Mouse (Mus musculus) olfactory bulb, adult 2 months (tissue): Measurements from ENCODE around the gene Atg9a. TPM values are rescaled to one million over a fixed set of nuclear protein-coding genes. Genes with fewer than 3 reads are reported as not detected.

ENCODE experiments used
- H3K27ac ChIP-seq: fragments of 200-500 bp; 2 replicates; pipeline ENCODE4 v1.5.1; 2012; ENCODE audit warnings: low read depth, low read length; ENCODE audit not compliant: insufficient read depth
- H3K4me1 ChIP-seq: fragments of 200-500 bp; 2 replicates; pipeline ENCODE4 v1.6.1; 2012; ENCODE audit warnings: low read length; ENCODE audit not compliant: control insufficient read depth, insufficient read depth
- H3K4me3 ChIP-seq: fragments of 200-500 bp; 2 replicates; pipeline ENCODE4 v1.5.1; 2012; ENCODE audit warnings: mild to moderate bottlenecking, low read depth, low read length, moderate library complexity; ENCODE audit not compliant: insufficient read depth
- CTCF ChIP-seq: fragments of 200-500 bp; IDR thresholded peaks from 2 replicates; pipeline ENCODE4 v1.5.1; 2012; ENCODE audit warnings: low read depth, mild to moderate bottlenecking, low read length, moderate library complexity; ENCODE audit not compliant: insufficient read depth
- POLR2A ChIP-seq: fragments of 200-500 bp; IDR thresholded peaks from 2 replicates; pipeline ENCODE4 v1.6.1; 2012; ENCODE audit warnings: mild to moderate bottlenecking, low read depth, low read length, moderate library complexity; ENCODE audit not compliant: insufficient read depth
- WGBS: fragments of 180-500 bp; shearing (Covaris S2); methylation state at CpG from one replicate; pipeline ENCODE4 v1.1.7; 2018; 5-methylcytosine and 5-hydroxymethylcytosine counted together
- polyA plus RNA-seq: library from polyadenylated mRNA; stranded (reverse); fragments of >200 nt; gene quantifications from 2 replicates; pipeline ENCODE4 v1.2.4, GENCODE M21; 2012; ENCODE audit warnings: low replicate concordance; ENCODE audit not compliant: missing spikeins, insufficient read depth, insufficient read length

Gene Atg9a
- polyA plus RNA-seq, 1 experiment, result not detected

DNA sequence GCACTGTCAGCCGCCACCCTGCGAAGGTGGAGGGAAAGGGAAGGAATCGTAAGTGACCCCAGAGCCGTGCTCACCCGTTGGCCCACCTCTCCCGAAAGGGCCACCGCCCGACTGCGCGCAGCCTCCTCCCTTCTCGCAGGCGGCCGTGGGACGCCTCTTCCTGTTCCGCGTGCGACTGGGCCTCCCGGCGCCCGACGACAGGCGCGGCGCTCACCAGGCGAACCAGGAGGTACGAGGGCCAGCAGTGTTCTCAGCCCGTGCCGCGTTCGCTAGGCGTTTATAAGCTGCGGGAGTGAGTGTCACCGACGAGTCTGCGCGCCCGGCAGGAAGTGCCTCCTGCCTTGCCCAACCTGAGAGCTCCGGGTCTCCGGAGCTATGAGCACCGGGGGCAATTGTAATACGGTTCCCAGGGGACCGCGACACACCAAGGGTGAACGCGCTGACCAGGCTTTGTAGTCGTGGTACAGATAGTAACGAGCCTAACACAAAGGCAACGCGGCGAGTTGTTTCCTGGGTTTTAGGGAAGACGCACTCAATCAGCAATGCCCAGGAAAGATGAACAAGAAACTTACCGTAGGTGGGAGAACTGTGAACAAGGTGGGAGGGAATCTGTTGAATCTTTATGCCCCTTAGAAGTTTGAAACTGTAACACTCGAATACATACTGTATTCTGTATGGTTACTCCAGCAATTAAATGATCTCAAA is 50.4 kb downstream of the Atg9a start:
- Histone ChIP-seq H3K4me1 (peaks cover 19% of the 10 kb centered on the region), H3K27ac (peak overlapping the region; percentile 88), H3K4me3 (peak overlapping the region; percentile 98)
- no peak for TF ChIP-seq CTCF
- no peak for TF ChIP-seq POLR2A
- under 1% methylated on average over 53 of the region's 53 CpGs for WGBS

DNA sequence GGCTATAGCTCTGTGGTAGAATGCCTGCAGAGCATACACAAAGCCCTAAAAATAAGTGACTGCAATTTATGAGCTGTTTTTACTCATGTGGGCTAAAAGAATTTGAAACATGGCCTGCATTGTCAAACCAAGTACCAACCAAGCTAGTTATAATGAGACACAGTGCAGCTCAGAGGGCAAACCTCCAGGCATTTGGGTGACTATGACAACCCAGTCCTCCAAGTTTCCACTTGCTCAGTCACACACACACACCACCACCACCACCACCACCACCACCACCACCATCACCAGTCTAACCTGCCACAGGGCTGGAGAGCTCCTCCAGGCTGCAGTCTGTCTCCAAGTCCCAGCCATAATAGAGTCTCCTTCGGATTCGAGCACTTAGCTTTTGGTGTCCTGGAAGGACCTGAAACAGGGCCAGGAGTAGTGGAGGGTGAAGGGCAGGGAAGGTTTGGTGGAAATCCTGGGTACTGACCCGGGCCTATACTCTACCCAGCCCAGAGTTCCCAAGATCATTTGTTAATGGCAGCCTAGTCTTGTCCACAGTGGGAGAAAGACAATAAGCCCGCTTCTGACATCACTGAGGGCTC is 51.3 kb downstream of the Atg9a start:
- Histone ChIP-seq H3K4me3 (peak overlapping the region; percentile 98), H3K4me1 (peaks cover 15% of the 10 kb centered on the region), H3K27ac (peak overlapping the region; percentile 88; the same call in 1 of the 2 replicates)
- TF ChIP-seq CTCF (no peak), POLR2A (no peak)
- WGBS, result 30% methylated on average over 4 of the region's 4 CpGs

- H3K27ac ChIP-seq, result no peak overlapping the region
- TF ChIP-seq CTCF (no peak), POLR2A (no peak)
- 97% methylated on average over 2 of the region's 2 CpGs for WGBS
- no peak overlapping the region for H3K4me3 ChIP-seq
- H3K4me1 ChIP-seq, result peaks cover 9% of the 10 kb centered on the region
These were observed 53.5 kb downstream of the Atg9a start for GRCm38 (mm10) chr1:75138448-75138847.

- 81% methylated on average over 3 of the region's 3 CpGs for WGBS
These were observed 55.3 kb downstream of the Atg9a start for GRCm38 (mm10) chr1:75136730-75137129.

DNA sequence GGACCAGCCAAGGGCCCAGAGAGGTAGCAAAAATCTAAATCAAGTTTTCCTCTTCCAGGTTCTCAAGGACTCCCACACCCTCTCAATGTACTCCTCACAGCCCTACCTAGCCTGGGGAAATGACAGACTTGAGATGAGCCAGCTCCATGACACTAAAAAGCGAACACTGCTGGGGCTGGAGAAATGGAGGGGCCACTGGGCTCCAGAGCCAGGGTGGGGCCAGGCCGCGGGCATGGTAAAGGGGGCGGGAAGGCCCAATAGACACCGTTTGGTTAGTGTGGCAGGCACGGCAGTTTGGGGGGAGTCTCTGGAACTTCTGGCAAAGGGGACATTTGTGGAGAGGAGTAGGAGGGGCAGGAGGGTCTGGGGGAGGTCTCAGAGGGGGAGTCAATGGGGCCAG is 55.7 kb downstream of the Atg9a start:
- Histone ChIP-seq H3K4me1 (peaks cover 9% of the 10 kb centered on the region), H3K4me3 (no peak overlapping the region), H3K27ac (no peak overlapping the region)
- WGBS, result 89% methylated on average over 6 of the region's 6 CpGs
- TF ChIP-seq POLR2A (no peak), CTCF (no peak)

More at GRCm38 (mm10) chr1:75136730-75137129, 55.3 kb downstream of the Atg9a start:
- no peak for TF ChIP-seq CTCF
- TF ChIP-seq POLR2A, result no peak
- Histone ChIP-seq H3K4me3 (no peak overlapping the region), H3K27ac (no peak overlapping the region), H3K4me1 (peaks cover 9% of the 10 kb centered on the region)

- H3K4me1 ChIP-seq, result peaks cover 5% of the 10 kb centered on the region; the same call in 1 of the 2 replicates
- no peak for TF ChIP-seq CTCF
- TF ChIP-seq POLR2A, result no peak
- H3K27ac ChIP-seq, result no peak within 1 kb of the TSS
- no peak within 1 kb of the TSS for H3K4me3 ChIP-seq
- 69% methylated on average over 12 of the region's 12 CpGs for WGBS
These were observed 58.4 kb downstream of the Atg9a start, which contains the start of gene Slc23a3 for GRCm38 (mm10) chr1:75133421-75134207. Slc23a3 (minus strand) TSS chr1:75133890.

Other genes with a start within 250 kb of the Atg9a start
- gene Ihh, start 240.5 kb downstream of the Atg9a start, polyA plus RNA-seq, result not detected in 2 replicates
- gene Nhej1, start 67.0 kb downstream of the Atg9a start, polyA plus RNA-seq, result not detected in 2 replicates
- not detected in 2 replicates for gene Slc23a3, start 58.3 kb downstream of the Atg9a start, polyA plus RNA-seq
- gene Cnppd1, start 49.5 kb downstream of the Atg9a start, polyA plus RNA-seq, result 190 TPM in 1 of 2 replicates, not detected in the other
- not detected in 2 replicates for gene Retreg2, start 49.4 kb downstream of the Atg9a start, polyA plus RNA-seq
- gene Zfand2b, start 23.6 kb downstream of the Atg9a start, polyA plus RNA-seq, result not detected in 2 replicates
- gene Abcb6, start 11.8 kb downstream of the Atg9a start, polyA plus RNA-seq, result not detected in 2 replicates
- not detected in 2 replicates for gene Ankzf1, start within 50 bp of the Atg9a start, polyA plus RNA-seq
- gene Glb1l, start 18.6 kb upstream of the Atg9a start, polyA plus RNA-seq, result not detected in 2 replicates
- gene Stk16, start 18.6 kb upstream of the Atg9a start, polyA plus RNA-seq, result not detected in 2 replicates
- gene Tuba4a, start 27.7 kb upstream of the Atg9a start, polyA plus RNA-seq, result not detected in 2 replicates
- not detected in 2 replicates for gene A630095N17Rik, start 39.9 kb upstream of the Atg9a start, polyA plus RNA-seq
- gene Dnajb2, start 44.2 kb upstream of the Atg9a start, polyA plus RNA-seq, result not detected in 2 replicates
- not detected in 2 replicates for gene Ptprn, start 72.3 kb upstream of the Atg9a start, polyA plus RNA-seq
- not detected in 2 replicates for gene Resp18, start 86.2 kb upstream of the Atg9a start, polyA plus RNA-seq
- gene Dnpep, start 125.8 kb upstream of the Atg9a start, polyA plus RNA-seq, result not detected in 2 replicates
- gene Des, start 168.1 kb upstream of the Atg9a start, polyA plus RNA-seq, result not detected in 2 replicates
- gene Speg, start 183.1 kb upstream of the Atg9a start, polyA plus RNA-seq, result not detected in 2 replicates
- gene Gmppa, start 243.7 kb upstream of the Atg9a start, polyA plus RNA-seq, result not detected in 2 replicates